Mouse (Mus musculus) liver, adult 2 months (tissue): ENCODE data around the gene Ece2.

Experiments
- CTCF ChIP-seq: fragments of 200-500 bp; IDR thresholded peaks from 2 replicates; pipeline ENCODE4 v1.5.1; 2011; ENCODE audit warnings: low read depth, low read length, control low read depth
- POLR2A ChIP-seq: fragments of 200-500 bp; IDR thresholded peaks from 2 replicates; pipeline ENCODE4 v1.6.1; 2011; ENCODE audit warnings: low read length, control low read depth; ENCODE audit not compliant: insufficient read depth; ENCODE audit errors: extremely low read depth

- TF ChIP-seq CTCF, result no peak
- TF ChIP-seq POLR2A, result no peak
These were observed 62.0 kb downstream of the Ece2 start for GRCm38 (mm10) chr16:20691617-20692016.
